8 mouse cellular contexts compared by ENCODE assay signal in genomic region chr2:165849129-165849528, GRCm38 (mm10). TPM values are rescaled to one million over a fixed set of nuclear protein-coding genes. Genes with fewer than 3 reads are reported as not detected.
DNase-seq lines count a peak whose midpoint lies in the region; ATAC-seq lines count a peak whose summit lies in the region.

No protein-coding gene starts in this region.

- intact Hi-C loops in heart, postnatal 25 days (cut with DNase I), result no loop called here

- H3K4me1 ChIP-seq in forebrain, embryonic 15.5 days, result peaks cover 27% of the 10 kb centered on the region
- peaks cover 20% of the 10 kb centered on the region for H3K4me1 ChIP-seq in midbrain, embryonic 10.5 days

- no peak overlapping the region for H3K4me2 ChIP-seq in forebrain, embryonic 15.5 days (replicated peaks)

- H3K27me3 ChIP-seq in forebrain, embryonic 15.5 days, result no peaks in the 10 kb centered on the region
- H3K27me3 ChIP-seq in midbrain, embryonic 10.5 days (ENCODE audit: low read depth, poor library complexity, severe bottlenecking), result no peaks in the 10 kb centered on the region

- no peak overlapping the region for H3K9ac ChIP-seq in forebrain, embryonic 15.5 days (replicated peaks)

- no peak overlapping the region for H3K4me3 ChIP-seq in forebrain, embryonic 15.5 days
- H3K4me3 ChIP-seq in midbrain, embryonic 10.5 days, result no peak overlapping the region

- no peak for ATAC-seq in CD4-positive, CD25-positive, alpha-beta regulatory T cell, adult 4 months
- peak; percentile 62 for ATAC-seq in forebrain, embryonic 15.5 days (replicated peaks)

- WGBS in forebrain, embryonic 15.5 days, result 23% methylated on average over 5 of the region's 5 CpGs
- 69% methylated on average over 5 of the region's 5 CpGs for WGBS in midbrain, embryonic 10.5 days

- peak overlapping the region; percentile 49 for H3K27ac ChIP-seq in forebrain, embryonic 15.5 days (replicated peaks)
- 0 out of 2 replicates have a peak overlapping the region, but pooled peaks have one; percentile 13 for H3K27ac ChIP-seq in midbrain, embryonic 10.5 days (replicated peaks)

- no peaks in the 10 kb centered on the region for H3K9me3 ChIP-seq in forebrain, embryonic 15.5 days
- no peaks in the 10 kb centered on the region for H3K9me3 ChIP-seq in midbrain, embryonic 10.5 days (replicated peaks)

- peak; percentile 17 for DNase-seq in CD4-positive, CD25-positive, alpha-beta regulatory T cell, adult 2 months (ENCODE audit: low read depth, low spot score)
- peak; percentile 46 for DNase-seq in ZHBTc4 (ENCODE audit: low read depth, low spot score)
- peak; percentile 62 for DNase-seq in heart, postnatal 25 days (ENCODE audit: low spot score)
- peak; percentile 73 to 84 for DNase-seq in kidney, postnatal 4 days
- DNase-seq in midbrain, embryonic 10.5 days (ENCODE audit: low spot score), result no peak
- no peak for DNase-seq in spleen, postnatal 4 days (ENCODE audit: low spot score in 2 of 2)

- peaks cover 20% of the 10 kb centered on the region for H3K36me3 ChIP-seq in forebrain, embryonic 15.5 days
- H3K36me3 ChIP-seq in midbrain, embryonic 10.5 days, result peaks cover 98% of the 10 kb centered on the region

RNA-seq across cellular contexts. Expression of gene Zmynd8, which starts 49.7 kb away (rescaled TPM):
- polyA plus RNA-seq in CD4-positive, CD25-positive, alpha-beta regulatory T cell, adult 4 months (2017; shearing (Covaris generic)), result 10 to 100 TPM; 66.6 to 75.4 TPM
- polyA plus RNA-seq in forebrain, embryonic 15.5 days (2015; fragmentation: Nextera tagmentation; extraction: Ambion mirVana), result 81.0 and 85.9 TPM in 2 replicates
- total RNA-seq in heart, postnatal 25 days (2021), result 10 to 100 TPM; 44.5 to 48.7 TPM
- polyA plus RNA-seq in midbrain, embryonic 10.5 days (2016; fragmentation: Nextera tagmentation; extraction: Ambion mirVana), result 61.4 and 63.3 TPM in 2 replicates

Comparison
In these comparisons a context has a peak if more than half of its experiments do, and no peak if none do; other contexts are left out.
1. DNase-seq: peak in CD4-positive, CD25-positive, alpha-beta regulatory T cell, adult 2 months (single experiment), ZHBTc4 (single experiment), heart, postnatal 25 days (single experiment) and kidney, postnatal 4 days (2 of 2); none in midbrain, embryonic 10.5 days (single experiment) and spleen, postnatal 4 days (0 of 2).